Mouse (Mus musculus) liver, embryonic 14.5 days (tissue): Measurements from ENCODE around the gene Evi5. TPM values are rescaled to one million over a fixed set of nuclear protein-coding genes. Genes with fewer than 3 reads are reported as not detected.
A peak's percentile ranks its signal among the peaks of the same experiment; 100 is the strongest.

Experiments used
- ATAC-seq: fragments of 200-750 bp; cut with Nextera tagmentation; 2 replicates; pipeline ENCODE4 v1.8.0; 2017; ENCODE audit warnings: moderate number of reproducible peaks, mild to moderate bottlenecking, moderate library complexity; ENCODE audit not compliant: insufficient read depth
- DNase-seq, 3 experiments: peaks; one replicate each; pipeline ENCODE4 v3.0.0-alpha.2; 2012 to 2013; ENCODE audit warnings: low read depth in 3 of 3, low spot score in 3 of 3
- H3K27ac ChIP-seq: fragments of 300-500 bp; sonication (generic); 2 replicates; pipeline ENCODE4 v1.5.1; 2014; ENCODE audit warnings: moderate library complexity, mild to moderate bottlenecking, control low read depth, inconsistent platforms
- H3K27me3 ChIP-seq: fragments of 300-500 bp; sonication (generic); 2 replicates; pipeline ENCODE4 v1.6.1; 2014; ENCODE audit warnings: mild to moderate bottlenecking, low read length, moderate library complexity; ENCODE audit not compliant: control insufficient read depth, insufficient read depth
- H3K36me3 ChIP-seq: fragments of 300-500 bp; sonication (generic); replicated peaks from 2 replicates; pipeline ENCODE4 v1.6.1; 2014; ENCODE audit warnings: low read depth; ENCODE audit not compliant: control insufficient read depth, insufficient read depth
- H3K4me1 ChIP-seq, 2 experiments: fragments of 200-500 bp in 1 of 2; fragments of 300-500 bp in 1 of 2; sonication (generic) in 1 of 2; replicated peaks; 2 replicates each; pipeline ENCODE4 v1.6.1; 2012 to 2014; ENCODE audit warnings: antibody characterized with exemption in 1 of 2, inconsistent platforms in 1 of 2, low read length in 1 of 2; ENCODE audit not compliant: control insufficient read depth in 2 of 2, insufficient read depth in 2 of 2
- H3K4me2 ChIP-seq: fragments of 300-500 bp; sonication (generic); 2 replicates; pipeline ENCODE4 v1.6.1; 2014; ENCODE audit warnings: low read depth, mild to moderate bottlenecking, control low read depth, moderate library complexity
- H3K4me3 ChIP-seq, 2 experiments: fragments of 200-500 bp in 1 of 2; fragments of 300-500 bp in 1 of 2; sonication (generic) in 1 of 2; 2 replicates each; pipeline ENCODE4 v1.5.1; 2012 to 2014; ENCODE audit warnings: low read depth in 2 of 2, low read length in 2 of 2, mild to moderate bottlenecking in 2 of 2, control low read depth in 1 of 2, inconsistent platforms in 1 of 2, moderate library complexity in 1 of 2; ENCODE audit not compliant: insufficient read depth in 1 of 2
- H3K9ac ChIP-seq: fragments of 300-500 bp; sonication (generic); replicated peaks from 2 replicates; pipeline ENCODE4 v1.6.1; 2014; ENCODE audit warnings: mild to moderate bottlenecking, control low read depth, moderate library complexity
- H3K9me3 ChIP-seq: fragments of 300-500 bp; sonication (generic); 2 replicates; pipeline ENCODE4 v1.6.1; 2016; ENCODE audit warnings: low read length, mixed read lengths; ENCODE audit not compliant: control insufficient read depth
- CTCF ChIP-seq: IDR thresholded peaks from 2 replicates; pipeline ENCODE4 v1.5.1; 2016; ENCODE audit warnings: antibody characterized with exemption, low read depth, control low read depth
- EP300 ChIP-seq: IDR thresholded peaks from 2 replicates; pipeline ENCODE4 v1.6.1; 2016; ENCODE audit warnings: antibody characterized with exemption, low read depth
- WGBS: fragments of 180-500 bp; shearing (Covaris S2); extraction: QIAGEN DNeasy Blood & Tissue Kit; methylation state at CpG from one replicate; pipeline ENCODE4 v1.1.7; 2014; ENCODE audit not compliant: insufficient replicate concordance; 5-methylcytosine and 5-hydroxymethylcytosine counted together
- polyA plus RNA-seq, 2 experiments: library from polyadenylated mRNA; depleted of rRNA in 1 of 2; stranded (reverse) in 1 of 2; unstranded in 1 of 2; fragments of >200 nt; fragmentation: Nextera tagmentation in 1 of 2; extraction: Ambion mirVana in 1 of 2; gene quantifications; 2 replicates each; pipeline versions ENCODE4 v1.2.1 to v1.2.3; 2012 to 2014

Gene Evi5
- polyA plus RNA-seq, 2 experiments = 22.7 to 41.4 TPM

DNA sequence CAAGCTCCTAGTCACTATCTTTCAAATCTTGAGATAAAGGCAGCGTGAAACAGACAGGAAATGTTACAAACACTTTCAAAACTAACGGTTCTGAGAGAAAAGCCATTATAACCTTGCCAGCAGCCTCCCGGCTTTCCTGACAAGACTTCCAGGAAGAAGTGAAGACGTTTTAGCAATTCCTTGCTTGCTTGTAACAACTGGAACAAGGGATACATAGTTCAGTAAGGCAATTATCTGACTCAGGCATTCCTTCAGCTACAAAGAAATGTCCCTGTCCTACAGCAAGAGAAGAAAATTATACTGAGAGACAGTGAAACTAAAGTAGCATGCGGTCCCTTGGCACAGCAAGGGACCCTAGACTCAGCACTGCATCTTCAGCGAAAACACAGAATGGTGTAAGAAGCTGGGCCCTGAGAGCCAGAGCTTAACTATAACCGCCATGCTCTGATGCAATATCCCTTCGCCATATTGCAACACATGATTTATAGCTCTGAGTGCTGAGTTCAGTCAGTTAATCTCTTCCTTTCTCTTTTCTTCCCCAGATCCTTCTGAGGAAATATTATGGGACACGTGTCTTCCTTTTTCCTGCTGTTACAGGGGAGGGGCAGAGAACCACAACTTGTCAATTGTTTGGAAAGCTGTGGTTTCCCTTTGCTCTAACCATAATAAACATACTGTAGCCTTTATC, 125.5 kb downstream of the Evi5 start:
- H3K9me3 ChIP-seq = no peaks in the 10 kb centered on the region
- WGBS = 14% methylated on average over 9 of the region's 9 CpGs
- TF ChIP-seq EP300 = 0 out of 2 replicates have a peak, but pooled peaks have one; percentile 12
- TF ChIP-seq CTCF = no peak
- peaks cover 19% of the 10 kb centered on the region for H3K36me3 ChIP-seq
- H3K4me3 ChIP-seq = no peak overlapping the region
- H3K27ac ChIP-seq = no peak overlapping the region
- peak; percentile 20 to 22 (median 22) for DNase-seq
- peak; percentile 23; the same call in 1 of the 2 replicates for ATAC-seq
- H3K27me3 ChIP-seq = no peaks in the 10 kb centered on the region
- H3K4me2 ChIP-seq = no peak overlapping the region
- H3K4me1 ChIP-seq = peaks cover 0 to 4% of the 10 kb centered on the region in 2 experiments; a peak in 1 of 4 replicates
- H3K9ac ChIP-seq = no peak overlapping the region

DNA sequence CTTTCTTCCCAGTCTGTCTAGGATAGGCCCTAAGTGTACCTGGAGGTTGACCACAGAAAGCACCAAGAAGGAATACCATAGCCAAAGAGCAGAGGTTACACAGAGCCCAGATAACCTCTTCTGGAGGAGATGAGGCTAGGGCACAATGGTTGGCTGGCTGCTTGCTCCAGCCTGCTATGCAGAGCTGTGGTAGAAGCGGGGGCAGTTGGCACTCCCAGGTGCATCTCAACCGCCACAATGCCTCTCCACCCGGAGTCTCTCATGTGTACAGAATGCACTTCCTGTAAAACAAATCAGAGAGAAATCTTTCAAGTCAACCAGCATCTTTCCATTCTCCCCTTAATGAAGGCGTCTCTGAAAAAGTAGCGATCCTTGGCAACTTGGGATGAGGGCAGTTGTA, 135.9 kb downstream of the Evi5 start:
- H3K27ac ChIP-seq = no peak overlapping the region
- TF ChIP-seq EP300 (no peak), CTCF (no peak)
- H3K36me3 ChIP-seq = no peaks in the 10 kb centered on the region
- H3K27me3 ChIP-seq = no peaks in the 10 kb centered on the region
- H3K9me3 ChIP-seq = no peaks in the 10 kb centered on the region
- H3K4me2 ChIP-seq = no peak overlapping the region
- ATAC-seq (no peak), DNase-seq (no peak)
- no peaks in the 10 kb centered on the region for H3K4me1 ChIP-seq
- no peak overlapping the region for H3K9ac ChIP-seq
- H3K4me3 ChIP-seq = no peak overlapping the region
- WGBS = 91% methylated on average over 5 of the region's 5 CpGs

DNA sequence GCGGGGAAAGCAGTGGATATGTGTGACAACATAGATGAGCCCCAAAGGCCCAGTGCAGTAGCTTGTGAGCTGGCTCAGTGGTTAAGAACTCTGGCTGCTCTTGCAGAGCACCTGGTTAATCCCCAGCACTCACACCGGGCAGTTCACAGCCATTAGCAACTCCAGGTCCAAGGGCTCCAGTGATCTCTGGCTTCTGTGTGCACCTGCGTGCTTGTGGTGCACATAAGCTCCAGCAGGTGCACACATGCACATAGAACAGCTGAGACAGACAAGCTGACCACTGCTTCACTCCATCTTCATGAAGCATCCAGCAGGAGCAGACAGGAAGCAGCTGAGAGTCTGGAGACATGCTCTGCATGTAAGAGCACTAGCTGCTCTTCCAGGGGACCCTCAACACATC, 136.6 kb downstream of the Evi5 start:
- Histone ChIP-seq H3K27ac (no peak overlapping the region), H3K27me3 (no peaks in the 10 kb centered on the region), H3K9ac (no peak overlapping the region), H3K4me1 (no peaks in the 10 kb centered on the region), H3K36me3 (no peaks in the 10 kb centered on the region), H3K9me3 (no peaks in the 10 kb centered on the region), H3K4me3 (no peak overlapping the region), H3K4me2 (no peak overlapping the region)
- ATAC-seq (no peak), DNase-seq (no peak)
- no peak for TF ChIP-seq EP300
- no peak for TF ChIP-seq CTCF
- 79% methylated on average over 3 of the region's 3 CpGs for WGBS

DNA sequence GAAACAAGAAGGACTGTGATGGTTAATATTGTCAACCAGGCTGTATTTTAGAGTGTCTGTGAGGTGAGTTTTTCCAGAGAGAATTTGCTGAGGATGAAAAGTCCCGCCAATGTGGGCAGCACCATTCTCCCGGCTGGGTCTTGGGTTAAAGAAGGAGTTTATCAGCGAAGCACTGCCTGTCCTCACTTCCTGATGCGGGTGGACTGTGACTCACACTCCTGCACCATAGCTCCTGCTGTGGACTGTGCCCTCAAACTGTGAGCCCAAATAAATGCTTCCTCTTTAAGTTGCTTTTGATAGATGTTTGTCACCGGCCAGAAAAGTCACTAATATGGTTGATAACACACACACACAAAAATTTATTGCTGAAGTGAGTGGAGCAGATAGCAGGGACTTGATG, 138.7 kb downstream of the Evi5 start:
- no peak for DNase-seq
- Histone ChIP-seq H3K36me3 (no peaks in the 10 kb centered on the region), H3K4me1 (no peaks in the 10 kb centered on the region), H3K4me3 (no peak overlapping the region), H3K4me2 (no peak overlapping the region), H3K27me3 (peaks cover 6% of the 10 kb centered on the region; the same call in 1 of the 2 replicates), H3K27ac (no peak overlapping the region), H3K9ac (no peak overlapping the region), H3K9me3 (no peaks in the 10 kb centered on the region)
- ATAC-seq = no peak
- 47% methylated on average over 5 of the region's 5 CpGs for WGBS
- TF ChIP-seq EP300 (no peak), CTCF (no peak)

DNA sequence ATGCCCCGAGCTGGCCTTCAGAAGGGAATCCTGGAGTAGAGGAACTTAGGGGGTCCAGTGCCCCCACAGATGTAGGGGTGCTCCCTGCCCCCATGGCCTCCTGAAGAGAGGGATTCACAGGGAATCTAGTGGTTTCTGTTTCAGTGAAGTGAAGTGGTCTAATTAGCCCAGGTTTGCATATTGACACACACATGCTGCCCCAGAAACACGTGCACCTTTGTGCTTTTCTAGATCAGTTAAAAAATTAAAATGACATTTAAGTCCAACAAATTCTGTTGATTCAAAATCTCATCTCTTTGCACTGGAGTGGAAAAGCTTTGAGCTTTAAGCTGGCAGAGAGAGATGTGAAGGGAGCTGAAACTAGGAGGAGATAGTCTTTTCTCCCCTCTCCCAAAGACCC, 143.1 kb downstream of the Evi5 start:
- Histone ChIP-seq H3K27me3 (peaks cover 29% of the 10 kb centered on the region), H3K4me3 (no peak overlapping the region), H3K9me3 (no peaks in the 10 kb centered on the region), H3K27ac (no peak overlapping the region), H3K4me2 (no peak overlapping the region), H3K9ac (no peak overlapping the region), H3K36me3 (no peaks in the 10 kb centered on the region), H3K4me1 (no peaks in the 10 kb centered on the region)
- 38% methylated on average over 2 of the region's 2 CpGs for WGBS
- DNase-seq (no peak), ATAC-seq (no peak)
- no peak for TF ChIP-seq CTCF
- TF ChIP-seq EP300 = no peak
